Mouse (Mus musculus) myocyte (in vitro differentiated cells): ENCODE data around the gene Fndc3b. TPM values are rescaled to one million over a fixed set of nuclear protein-coding genes. Genes with fewer than 3 reads are reported as not detected.

Experiments used
- H3K27me3 ChIP-seq: one replicate; pipeline ENCODE4 v1.6.1; 2011; ENCODE audit not compliant: control insufficient read depth, insufficient read depth, insufficient read length
- H3K36me3 ChIP-seq: one replicate; pipeline ENCODE4 v1.6.1; 2011; ENCODE audit not compliant: control insufficient read depth, insufficient read depth
- H3K4me2 ChIP-seq: one replicate; pipeline ENCODE4 v1.6.1; 2011; ENCODE audit warnings: low read depth, control low read depth
- H3K4me3 ChIP-seq: one replicate; pipeline ENCODE4 v1.5.1; 2011; ENCODE audit warnings: mild to moderate bottlenecking, control low read depth, moderate library complexity
- H3K79me2 ChIP-seq: one replicate; pipeline ENCODE4 v1.6.1; 2011; ENCODE audit not compliant: control insufficient read depth, insufficient read depth
- H3ac ChIP-seq: one replicate; pipeline ENCODE4 v1.6.1; 2011; ENCODE audit not compliant: control insufficient read depth, insufficient read length
- CEBPB ChIP-seq: IDR thresholded peaks from 2 replicates; pipeline ENCODE4 v1.6.1; 2011; ENCODE audit warnings: mild to moderate bottlenecking, moderate library complexity; ENCODE audit not compliant: poor library complexity, insufficient read depth, severe bottlenecking
- E2F4 ChIP-seq: IDR thresholded peaks from one replicate; pipeline ENCODE4 v1.6.1; 2011; ENCODE audit warnings: mild to moderate bottlenecking, control low read depth, moderate library complexity; ENCODE audit not compliant: insufficient read depth
- MAX ChIP-seq: IDR thresholded peaks from one replicate; pipeline ENCODE4 v1.6.1; 2011; ENCODE audit warnings: low read depth, mild to moderate bottlenecking, control low read depth
- MYOD1 ChIP-seq, 3 experiments: IDR thresholded peaks; one replicate each; pipeline ENCODE4 v1.6.1; 2011; ENCODE audit warnings: control low read depth in 2 of 3, low read depth in 2 of 3, mild to moderate bottlenecking in 2 of 3, moderate library complexity in 1 of 3; ENCODE audit not compliant: insufficient read length in 2 of 3, control insufficient read depth in 1 of 3
- MYOG ChIP-seq, 3 experiments: IDR thresholded peaks; one replicate each; pipeline ENCODE4 v1.6.1; 2011; ENCODE audit warnings: control low read depth in 2 of 3, low read depth in 2 of 3, mild to moderate bottlenecking in 2 of 3; ENCODE audit not compliant: insufficient read length in 2 of 3, control insufficient read depth in 1 of 3, insufficient read depth in 1 of 3
- POLR2A ChIP-seq: IDR thresholded peaks from one replicate; pipeline ENCODE4 v1.6.1; 2011; ENCODE audit warnings: low read depth, mild to moderate bottlenecking, control low read depth, moderate library complexity; ENCODE audit not compliant: insufficient read length
- POLR2AphosphoS2 ChIP-seq: IDR thresholded peaks from one replicate; pipeline ENCODE4 v1.6.1; 2011; ENCODE audit warnings: low read depth, control low read depth; ENCODE audit not compliant: insufficient read length
- REST ChIP-seq: IDR thresholded peaks from one replicate; pipeline ENCODE4 v1.6.1; 2011; ENCODE audit warnings: mild to moderate bottlenecking, control low read depth, moderate library complexity; ENCODE audit not compliant: insufficient read depth, insufficient read length
- SRF ChIP-seq: IDR thresholded peaks from one replicate; pipeline ENCODE4 v1.6.1; 2011; ENCODE audit warnings: low read depth; ENCODE audit not compliant: control insufficient read depth, insufficient read length
- TCF12 ChIP-seq: IDR thresholded peaks from one replicate; pipeline ENCODE4 v1.6.1; 2011; ENCODE audit warnings: mild to moderate bottlenecking, control low read depth; ENCODE audit not compliant: poor library complexity, insufficient read depth, severe bottlenecking
- TCF3 ChIP-seq: IDR thresholded peaks from one replicate; pipeline ENCODE4 v1.6.1; 2011; ENCODE audit warnings: low read depth, control low read depth; ENCODE audit not compliant: insufficient read length
- USF1 ChIP-seq: IDR thresholded peaks from one replicate; pipeline ENCODE4 v1.6.1; 2011; ENCODE audit warnings: low read depth, mild to moderate bottlenecking, control low read depth, moderate library complexity
- polyA plus RNA-seq: library from polyadenylated mRNA; unstranded; fragments of >200 nt; fragmentation: generic; extraction: Trizol; gene quantifications from one replicate; pipeline ENCODE4 v1.2.1, GENCODE M21; 2012; ENCODE audit warnings: missing spikeins

Gene Fndc3b
- polyA plus RNA-seq, 1 experiment: 25.8 TPM

GRCm38 (mm10) chr3:27703531-27703930, 7.6 kb downstream of the Fndc3b start:
- H3K27me3 ChIP-seq: no peaks in the 10 kb centered on the region
- no peak overlapping the region for H3K4me3 ChIP-seq
- H3K4me2 ChIP-seq: no peak overlapping the region
- no peaks in the 10 kb centered on the region for H3K36me3 ChIP-seq
- H3ac ChIP-seq: no peak overlapping the region
- H3K79me2 ChIP-seq: peaks cover 100% of the 10 kb centered on the region
- TF ChIP-seq TCF12: no peak

- TF ChIP-seq TCF3: no peak
- TF ChIP-seq POLR2AphosphoS2: no peak
- no peak for TF ChIP-seq MYOG (IDR thresholded peaks at IDR 0.05; ENCODE audit: control insufficient read depth in 1 of 3, insufficient read depth in 1 of 3, insufficient read length in 2 of 3, low read depth in 2 of 3)
- no peak for TF ChIP-seq SRF
- no peak for TF ChIP-seq USF1
- TF ChIP-seq MYOD1 (IDR thresholded peaks at IDR 0.05; ENCODE audit: control insufficient read depth in 1 of 3, insufficient read length in 2 of 3, low read depth in 2 of 3): no peak
- TF ChIP-seq REST: no peak
- TF ChIP-seq TCF12: no peak
- no peak for TF ChIP-seq MAX
- Histone ChIP-seq H3K4me3 (no peak overlapping the region), H3ac (no peak overlapping the region), H3K79me2 (peaks cover 100% of the 10 kb centered on the region), H3K27me3 (no peaks in the 10 kb centered on the region), H3K36me3 (no peaks in the 10 kb centered on the region), H3K4me2 (no peak overlapping the region)
Measured at GRCm38 (mm10) chr3:27703081-27703480, 8.0 kb downstream of the Fndc3b start.

- Histone ChIP-seq H3K27me3 (no peaks in the 10 kb centered on the region), H3K4me3 (no peak overlapping the region), H3K36me3 (no peaks in the 10 kb centered on the region), H3ac (no peak overlapping the region), H3K79me2 (peaks cover 99% of the 10 kb centered on the region), H3K4me2 (no peak overlapping the region)
- TF ChIP-seq SRF (no peak), MYOG (IDR thresholded peaks at IDR 0.05; ENCODE audit: control insufficient read depth in 1 of 3, insufficient read depth in 1 of 3, insufficient read length in 2 of 3, low read depth in 2 of 3) (no peak), REST (no peak), USF1 (no peak), TCF12 (no peak), MAX (no peak)
Measured at GRCm38 (mm10) chr3:27698671-27699070, 12.4 kb downstream of the Fndc3b start.

GRCm38 (mm10) chr3:27696449-27696797, 14.7 kb downstream of the Fndc3b start:
- TF ChIP-seq TCF3: no peak
- peak overlapping the region; percentile 58 for H3K4me2 ChIP-seq
- H3K79me2 ChIP-seq: peaks cover 99% of the 10 kb centered on the region
- H3ac ChIP-seq: no peak overlapping the region
- H3K36me3 ChIP-seq: no peaks in the 10 kb centered on the region
- H3K27me3 ChIP-seq: no peaks in the 10 kb centered on the region
- H3K4me3 ChIP-seq: no peak overlapping the region

GRCm38 (mm10) chr3:27695612-27696448, 15.3 kb downstream of the Fndc3b start:
- peak overlapping the region; percentile 58 for H3K4me2 ChIP-seq
- H3K79me2 ChIP-seq: peaks cover 99% of the 10 kb centered on the region
- no peak overlapping the region for H3K4me3 ChIP-seq
- no peak overlapping the region for H3ac ChIP-seq
- no peak for TF ChIP-seq E2F4
- peak; percentile 33 for TF ChIP-seq USF1
- H3K36me3 ChIP-seq: no peaks in the 10 kb centered on the region
- no peaks in the 10 kb centered on the region for H3K27me3 ChIP-seq

- H3K4me3 ChIP-seq: no peak overlapping the region
- H3K27me3 ChIP-seq: no peaks in the 10 kb centered on the region
- no peak overlapping the region for H3ac ChIP-seq
- no peak overlapping the region for H3K4me2 ChIP-seq
- TF ChIP-seq E2F4 (no peak), TCF12 (no peak), MAX (no peak), REST (no peak), MYOD1 (IDR thresholded peaks at IDR 0.05; ENCODE audit: control insufficient read depth in 1 of 3, insufficient read length in 2 of 3, low read depth in 2 of 3) (no peak), CEBPB (no peak), POLR2AphosphoS2 (no peak), POLR2A (no peak), SRF (no peak), MYOG (IDR thresholded peaks at IDR 0.05; ENCODE audit: control insufficient read depth in 1 of 3, insufficient read depth in 1 of 3, insufficient read length in 2 of 3, low read depth in 2 of 3) (no peak), TCF3 (no peak), USF1 (no peak)
- no peaks in the 10 kb centered on the region for H3K36me3 ChIP-seq
- peaks cover 99% of the 10 kb centered on the region for H3K79me2 ChIP-seq
Measured at GRCm38 (mm10) chr3:27694586-27694985, 16.5 kb downstream of the Fndc3b start.
